Mouse (Mus musculus) intestine, embryonic 14.5 days (tissue): ENCODE data around the gene Atm. TPM values are rescaled to one million over a fixed set of nuclear protein-coding genes. Genes with fewer than 3 reads are reported as not detected.

Experiments
- ATAC-seq: fragments of 200-750 bp; cut with Nextera tagmentation; replicated peaks from 2 replicates; pipeline ENCODE4 v1.8.0; 2017; ENCODE audit warnings: low read depth, moderate number of reproducible peaks, moderate TSS enrichment, moderate library complexity; ENCODE audit not compliant: low FRiP score, low TSS enrichment
- DNase-seq: peaks from one replicate; pipeline ENCODE4 v3.0.0-alpha.2; 2018; ENCODE audit warnings: low spot score
- H3K27ac ChIP-seq: fragments of 300-500 bp; sonication (generic); 2 replicates; pipeline ENCODE4 v1.5.1; 2014; ENCODE audit warnings: low read depth, mild to moderate bottlenecking, control low read depth
- H3K27me3 ChIP-seq: fragments of 300-500 bp; sonication (generic); replicated peaks from 2 replicates; pipeline ENCODE4 v1.6.1; 2014; ENCODE audit warnings: low read length, control low read depth; ENCODE audit not compliant: control insufficient read depth, insufficient read depth
- H3K36me3 ChIP-seq: fragments of 300-500 bp; sonication (generic); 2 replicates; pipeline ENCODE4 v1.6.1; 2014; ENCODE audit warnings: low read length, control low read depth; ENCODE audit not compliant: control insufficient read depth, insufficient read depth
- H3K4me1 ChIP-seq: fragments of 300-500 bp; sonication (generic); replicated peaks from 2 replicates; pipeline ENCODE4 v1.6.1; 2014; ENCODE audit warnings: low read length, control low read depth, mixed read lengths; ENCODE audit not compliant: control insufficient read depth, insufficient read depth
- H3K4me2 ChIP-seq: fragments of 300-500 bp; sonication (generic); 2 replicates; pipeline ENCODE4 v1.6.1; 2014; ENCODE audit warnings: low read length
- H3K4me3 ChIP-seq: fragments of 300-500 bp; sonication (generic); 2 replicates; pipeline ENCODE4 v1.5.1; 2014; ENCODE audit warnings: low read depth, low read length, control low read depth, mixed read lengths
- H3K9ac ChIP-seq: fragments of 300-500 bp; sonication (generic); 2 replicates; pipeline ENCODE4 v1.6.1; 2014; ENCODE audit warnings: mild to moderate bottlenecking, low read length
- H3K9me3 ChIP-seq: fragments of 300-500 bp; sonication (generic); 2 replicates; pipeline ENCODE4 v1.6.1; 2016; ENCODE audit warnings: low read length, control low read depth; ENCODE audit not compliant: control insufficient read depth
- WGBS: fragments of 180-500 bp; shearing (Covaris S2); extraction: QIAGEN DNeasy Blood & Tissue Kit; methylation state at CpG from one replicate; pipeline ENCODE4 v1.1.7; 2014; 5-methylcytosine and 5-hydroxymethylcytosine counted together
- polyA plus RNA-seq: library from polyadenylated mRNA; unstranded; fragments of >200 nt; fragmentation: Nextera tagmentation; extraction: Ambion mirVana; gene quantifications from 2 replicates; pipeline ENCODE4 v1.2.1, GENCODE M21; 2014

Gene Atm
- polyA plus RNA-seq, 1 experiment from 2014 or later = 16.4 TPM

DNA sequence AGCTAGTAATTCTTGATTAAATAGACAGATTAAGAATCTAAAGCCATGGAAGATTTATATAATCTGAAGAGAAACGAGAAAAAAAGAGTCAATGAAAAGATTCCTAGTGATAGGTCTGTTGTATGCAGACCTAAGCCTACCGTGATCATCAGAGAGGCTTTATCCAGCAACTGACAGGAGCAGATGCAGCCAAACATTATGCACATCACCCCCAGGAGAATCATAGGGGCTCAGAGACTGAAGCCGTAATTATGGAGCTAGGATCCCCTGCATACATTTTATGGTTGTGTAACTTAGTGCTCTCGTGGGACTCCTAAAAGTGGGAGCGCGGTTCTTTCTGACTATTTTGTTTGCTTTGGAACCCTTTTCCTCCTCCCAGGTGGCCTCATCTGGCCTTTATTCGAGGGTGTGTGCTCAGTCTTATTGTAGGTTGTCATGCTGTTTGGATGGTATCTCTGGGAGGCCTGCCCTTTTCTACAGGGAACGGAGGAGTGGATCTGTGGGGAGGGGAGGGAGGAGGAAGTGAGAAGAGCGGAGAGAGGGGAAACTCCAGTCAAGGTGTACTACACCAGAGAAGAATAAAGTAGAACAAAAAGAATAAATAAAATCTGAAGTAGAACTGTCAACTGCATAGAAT is 19.0 kb downstream of the Atm start:
- DNase-seq = no peak
- peaks cover 33% of the 10 kb centered on the region; the same call in 1 of the 2 replicates for H3K36me3 ChIP-seq

DNA sequence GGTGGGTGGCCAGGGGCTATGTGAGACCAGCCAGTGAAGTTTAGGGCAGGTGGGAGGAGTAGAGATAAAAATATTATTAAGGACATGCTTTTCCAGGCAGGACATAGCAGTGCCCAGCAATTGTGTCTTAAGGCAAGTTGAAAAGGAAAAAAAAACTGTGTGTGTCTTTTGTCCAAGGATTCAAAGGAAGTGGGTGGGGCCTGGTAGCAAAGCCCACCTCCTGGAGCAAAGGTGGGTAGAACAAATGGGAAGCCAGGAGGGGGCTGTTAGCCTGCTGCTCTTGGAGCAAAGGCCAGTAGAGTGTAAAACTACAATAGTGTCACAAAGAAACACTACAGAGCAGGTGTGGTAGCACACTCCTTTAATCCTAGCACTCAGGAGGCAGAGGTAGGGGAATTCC is 22.4 kb downstream of the Atm start:
- no peak for ATAC-seq
- H3K27ac ChIP-seq = no peak overlapping the region
- no peaks in the 10 kb centered on the region for H3K4me1 ChIP-seq
- H3K9ac ChIP-seq = no peak overlapping the region
- H3K4me2 ChIP-seq = no peak overlapping the region
- H3K4me3 ChIP-seq = no peak overlapping the region
- no peaks in the 10 kb centered on the region for H3K27me3 ChIP-seq
- no peak for DNase-seq
- peaks cover 47% of the 10 kb centered on the region for H3K36me3 ChIP-seq
- no peaks in the 10 kb centered on the region for H3K9me3 ChIP-seq

More for the DNA sequence above, 19.0 kb downstream of the Atm start:
- H3K4me3 ChIP-seq = no peak overlapping the region
- H3K4me1 ChIP-seq = no peaks in the 10 kb centered on the region
- no peak overlapping the region for H3K4me2 ChIP-seq
- H3K9me3 ChIP-seq = no peaks in the 10 kb centered on the region
- no peak for ATAC-seq
- no peak overlapping the region for H3K9ac ChIP-seq
- no peak overlapping the region for H3K27ac ChIP-seq
- 71% methylated on average over 9 of the region's 9 CpGs for WGBS
- no peaks in the 10 kb centered on the region for H3K27me3 ChIP-seq

DNA sequence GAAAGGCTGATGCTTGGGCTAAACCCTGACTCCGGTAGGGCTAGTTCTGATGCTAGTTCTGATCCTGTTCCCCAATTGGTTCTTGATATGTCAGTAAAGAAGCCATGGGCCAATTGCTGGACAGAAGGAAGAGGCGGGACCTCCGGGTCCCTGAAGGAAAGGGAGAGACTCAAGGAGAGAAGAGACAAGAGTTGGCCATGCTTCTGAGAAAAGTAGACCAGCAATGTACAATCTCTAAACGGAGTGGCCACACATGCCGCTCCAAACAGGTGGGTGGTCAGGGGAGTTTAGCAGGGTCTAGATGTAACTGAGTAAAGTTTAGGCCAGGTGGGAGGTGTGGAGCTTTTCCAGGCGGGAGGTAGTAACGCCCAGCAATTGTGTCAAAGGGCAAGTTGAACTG is 28.5 kb downstream of the Atm start:
- peaks cover 44% of the 10 kb centered on the region for H3K36me3 ChIP-seq
- no peak overlapping the region for H3K4me3 ChIP-seq
- H3K9me3 ChIP-seq = no peaks in the 10 kb centered on the region
- H3K4me2 ChIP-seq = no peak overlapping the region
- no peak overlapping the region for H3K27ac ChIP-seq
- WGBS = 84% methylated on average over 7 of the region's 7 CpGs
- ATAC-seq = no peak
- DNase-seq = no peak
- no peak overlapping the region for H3K9ac ChIP-seq
- H3K27me3 ChIP-seq = no peaks in the 10 kb centered on the region
- H3K4me1 ChIP-seq = no peaks in the 10 kb centered on the region

DNA sequence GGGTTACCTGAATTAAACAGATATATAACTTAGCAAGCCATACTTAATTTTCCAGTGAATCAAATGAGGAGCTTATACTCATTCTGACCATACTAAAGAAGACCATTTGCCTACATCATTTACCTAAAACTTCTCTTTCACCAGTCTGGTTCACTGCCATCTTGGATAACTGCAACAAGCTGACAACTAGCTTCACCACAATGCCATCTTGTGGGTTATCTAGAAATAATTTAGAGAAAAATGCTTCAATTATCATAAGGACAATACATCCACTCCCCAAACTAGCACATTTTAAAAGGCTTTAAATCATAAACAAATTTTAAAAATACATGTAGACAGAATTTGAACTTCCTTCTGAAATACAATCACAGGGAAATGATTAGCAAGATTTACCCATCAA is 50.7 kb downstream of the Atm start:
- DNase-seq = no peak
- H3K27me3 ChIP-seq = no peaks in the 10 kb centered on the region
- no peaks in the 10 kb centered on the region for H3K4me1 ChIP-seq
- no peak overlapping the region for H3K9ac ChIP-seq
- ATAC-seq = no peak
- no peak overlapping the region for H3K4me3 ChIP-seq
- H3K36me3 ChIP-seq = peaks cover 68% of the 10 kb centered on the region
- no peak overlapping the region for H3K27ac ChIP-seq
- no peak overlapping the region for H3K4me2 ChIP-seq
- H3K9me3 ChIP-seq = no peaks in the 10 kb centered on the region

DNA sequence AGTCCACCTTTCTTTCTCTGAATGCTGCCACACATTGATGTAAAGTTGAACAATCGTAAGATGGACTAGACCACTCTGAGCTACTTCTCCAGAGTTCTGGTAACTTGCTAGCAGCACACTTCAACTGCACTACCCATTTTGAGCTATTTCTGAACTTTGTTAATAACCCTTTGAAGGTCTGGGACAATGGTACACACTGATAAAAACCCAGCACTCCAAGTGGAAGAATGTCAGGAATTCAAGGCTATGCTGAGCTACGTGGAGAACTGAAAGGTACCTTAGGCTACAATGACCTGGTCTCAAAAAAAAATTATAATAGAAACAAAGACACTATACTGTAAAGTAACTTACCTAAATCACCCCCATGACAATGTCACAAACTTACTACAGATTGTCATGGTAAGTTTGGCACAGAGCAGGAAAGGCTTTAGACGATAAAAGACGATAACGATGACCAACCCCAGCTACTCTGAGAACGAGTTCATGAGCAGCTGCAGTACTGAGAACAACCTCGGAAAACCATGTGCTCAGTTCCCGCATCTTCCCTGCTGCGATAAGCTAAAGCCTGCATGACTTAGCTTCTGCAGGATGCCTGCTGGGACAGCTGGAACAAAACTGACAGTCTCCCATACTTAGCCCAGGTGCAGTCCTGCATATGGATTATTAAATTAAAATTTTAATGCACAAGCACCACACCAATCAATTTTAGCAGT is 63.6 kb downstream of the Atm start:
- H3K27me3 ChIP-seq = no peaks in the 10 kb centered on the region
- H3K27ac ChIP-seq = no peak overlapping the region
- no peak overlapping the region for H3K9ac ChIP-seq
- H3K4me1 ChIP-seq = no peaks in the 10 kb centered on the region
- peaks cover 20% of the 10 kb centered on the region; the same call in 1 of the 2 replicates for H3K36me3 ChIP-seq
- 85% methylated on average over 9 of the region's 9 CpGs for WGBS
- H3K9me3 ChIP-seq = no peaks in the 10 kb centered on the region
- H3K4me2 ChIP-seq = no peak overlapping the region
- DNase-seq (no peak), ATAC-seq (no peak)
- H3K4me3 ChIP-seq = no peak overlapping the region

DNA sequence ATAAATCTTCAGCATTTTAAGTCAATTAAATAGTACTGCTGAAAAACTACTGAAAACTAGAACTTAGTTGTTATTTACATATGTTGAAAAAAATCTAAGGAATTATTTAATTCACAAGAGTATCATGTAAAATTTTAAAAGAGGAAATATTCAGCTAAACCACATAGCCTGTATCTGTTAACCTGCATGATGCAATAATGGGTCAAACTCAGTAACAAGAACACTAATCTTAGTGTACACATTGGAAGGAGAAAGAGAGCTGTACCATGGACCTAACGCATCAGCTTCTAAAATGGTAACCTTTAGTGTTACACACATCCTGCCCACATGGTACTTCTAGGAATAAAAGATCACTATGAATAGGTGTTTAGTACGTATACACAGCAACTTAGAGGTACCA is 84.5 kb downstream of the Atm start:
- H3K4me3 ChIP-seq = no peak overlapping the region
- H3K4me2 ChIP-seq = no peak overlapping the region
- no peak overlapping the region for H3K27ac ChIP-seq
- H3K9ac ChIP-seq = no peak overlapping the region
- no peaks in the 10 kb centered on the region for H3K4me1 ChIP-seq
- H3K9me3 ChIP-seq = no peaks in the 10 kb centered on the region
- H3K27me3 ChIP-seq = no peaks in the 10 kb centered on the region
- DNase-seq = no peak
- ATAC-seq = no peak
- 95% methylated on average over 2 of the region's 2 CpGs for WGBS
- H3K36me3 ChIP-seq = peaks cover 69% of the 10 kb centered on the region

DNA sequence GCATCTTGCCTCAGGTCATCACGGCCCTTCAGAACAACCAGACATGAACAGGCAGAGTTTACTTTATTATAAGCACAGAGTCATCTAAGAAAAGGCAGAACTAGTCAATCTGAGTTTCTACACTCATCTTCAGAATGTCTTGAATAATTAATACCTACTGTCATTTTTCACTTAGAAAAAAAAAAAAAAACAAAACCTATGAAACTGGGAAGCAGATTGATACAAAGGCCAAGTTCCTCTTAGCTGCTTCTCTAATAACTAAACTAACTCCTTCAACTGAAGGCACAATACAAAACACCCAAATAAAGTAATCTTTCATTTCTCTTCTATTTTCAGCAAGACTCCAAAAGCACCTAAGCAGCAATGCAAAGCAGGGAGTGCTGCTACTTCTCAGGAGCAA is 85.9 kb downstream of the Atm start:
- 83% methylated on average over 1 of the region's 1 CpGs for WGBS
- H3K9ac ChIP-seq = no peak overlapping the region
- H3K9me3 ChIP-seq = no peaks in the 10 kb centered on the region
- ATAC-seq (no peak), DNase-seq (no peak)
- no peaks in the 10 kb centered on the region for H3K4me1 ChIP-seq
- no peak overlapping the region for H3K4me3 ChIP-seq
- H3K4me2 ChIP-seq = no peak overlapping the region
- H3K27me3 ChIP-seq = no peaks in the 10 kb centered on the region
- peaks cover 74% of the 10 kb centered on the region for H3K36me3 ChIP-seq
- H3K27ac ChIP-seq = no peak overlapping the region

DNA sequence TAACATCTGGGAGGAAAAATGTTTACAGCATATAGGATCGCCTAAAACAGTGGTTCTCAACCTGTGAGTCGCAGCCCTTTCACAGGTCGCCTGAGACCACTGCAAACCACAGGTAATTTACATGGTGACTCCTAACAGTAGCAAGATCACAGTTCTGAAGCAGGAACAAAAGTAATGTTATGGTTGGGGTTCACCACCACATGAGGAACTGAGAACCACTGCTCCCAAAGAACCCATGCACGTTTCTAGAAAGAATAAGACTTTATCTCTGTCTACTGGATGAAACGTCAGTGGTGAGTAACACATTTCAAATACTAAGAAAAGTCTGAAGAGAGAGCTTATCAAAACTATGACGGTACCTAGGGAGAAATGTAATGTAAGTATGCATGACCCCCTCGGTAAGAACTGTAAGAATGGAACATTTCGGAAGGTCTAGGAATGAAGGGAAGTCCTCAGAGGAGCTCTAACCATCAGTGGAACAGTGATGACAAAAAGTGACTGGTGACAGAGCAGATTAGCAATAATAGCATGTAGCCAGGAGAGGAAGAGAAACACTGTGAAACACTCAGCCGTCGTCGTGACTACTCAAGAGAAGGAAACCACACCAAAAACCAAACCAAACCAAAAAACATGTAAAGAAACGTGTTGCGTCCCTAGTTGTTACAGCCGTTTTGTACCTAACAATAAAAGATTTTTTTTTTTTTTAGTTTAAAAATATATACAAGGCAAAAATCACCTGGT is 100.5 kb downstream of the Atm start:
- Histone ChIP-seq H3K9me3 (no peaks in the 10 kb centered on the region), H3K36me3 (peaks cover 23% of the 10 kb centered on the region), H3K4me3 (no peak overlapping the region), H3K9ac (no peak overlapping the region), H3K4me1 (no peaks in the 10 kb centered on the region), H3K4me2 (no peak overlapping the region), H3K27ac (no peak overlapping the region), H3K27me3 (no peaks in the 10 kb centered on the region)
- ATAC-seq (no peak), DNase-seq (no peak)
- WGBS = 91% methylated on average over 14 of the region's 14 CpGs
